Mouse (Mus musculus) lung, postnatal 0 days (tissue): ENCODE results near the gene Amacr. TPM values are rescaled to one million over a fixed set of nuclear protein-coding genes. Genes with fewer than 3 reads are reported as not detected.
"Not testable (repeated sequence)": the region's sequence is repeated elsewhere in the genome, so short reads cannot be mapped to it uniquely, and the experiment has no call there.

Experiments
- ATAC-seq: fragments of 200-750 bp; cut with Nextera tagmentation; 2 replicates; pipeline ENCODE4 v1.8.0; 2017; ENCODE audit warnings: moderate library complexity
- DNase-seq: peaks from one replicate; pipeline ENCODE4 v3.0.0-alpha.2; 2016; ENCODE audit warnings: low spot score
- H3K27ac ChIP-seq: fragments of 300-500 bp; sonication (generic); 2 replicates; pipeline ENCODE4 v1.5.1; 2014; ENCODE audit warnings: antibody characterized with exemption, mild to moderate bottlenecking, low read length, mixed read lengths
- H3K27me3 ChIP-seq: fragments of 300-500 bp; sonication (generic); replicated peaks from 2 replicates; pipeline ENCODE4 v1.6.1; 2014; ENCODE audit warnings: low read length, mixed read lengths; ENCODE audit not compliant: insufficient read depth
- H3K36me3 ChIP-seq: fragments of 300-500 bp; sonication (generic); 2 replicates; pipeline ENCODE4 v1.6.1; 2014; ENCODE audit warnings: low read length, mixed read lengths; ENCODE audit not compliant: insufficient read depth
- H3K4me1 ChIP-seq: fragments of 300-500 bp; sonication (generic); 2 replicates; pipeline ENCODE4 v1.6.1; 2014; ENCODE audit warnings: antibody characterized with exemption, low read depth, low read length, mixed read lengths; ENCODE audit not compliant: insufficient read depth
- H3K4me2 ChIP-seq: fragments of 300-500 bp; sonication (generic); replicated peaks from 2 replicates; pipeline ENCODE4 v1.6.1; 2014; ENCODE audit warnings: low read depth, mild to moderate bottlenecking, low read length, moderate library complexity, mixed read lengths
- H3K4me3 ChIP-seq: fragments of 300-500 bp; sonication (generic); 2 replicates; pipeline ENCODE4 v1.5.1; 2014; ENCODE audit warnings: low read depth, low read length
- H3K9ac ChIP-seq: fragments of 300-500 bp; sonication (generic); replicated peaks from 2 replicates; pipeline ENCODE4 v1.6.1; 2014; ENCODE audit warnings: low read depth, mild to moderate bottlenecking
- H3K9me3 ChIP-seq: fragments of 300-500 bp; sonication (generic); 2 replicates; pipeline ENCODE4 v1.6.1; 2016; ENCODE audit warnings: low read length, mixed read lengths
- CTCF ChIP-seq: IDR thresholded peaks from 2 replicates; pipeline ENCODE4 v1.5.1; 2016; ENCODE audit warnings: antibody characterized with exemption, mild to moderate bottlenecking
- EP300 ChIP-seq: IDR thresholded peaks from 2 replicates; pipeline ENCODE4 v1.6.1; 2016; ENCODE audit warnings: antibody characterized with exemption, mild to moderate bottlenecking, control low read depth
- WGBS: fragments of 180-500 bp; shearing (Covaris S2); extraction: QIAGEN DNeasy Blood & Tissue Kit; methylation state at CpG from one replicate; pipeline ENCODE4 v1.1.7; 2014; 5-methylcytosine and 5-hydroxymethylcytosine counted together
- polyA plus RNA-seq: library from polyadenylated mRNA; unstranded; fragments of >200 nt; fragmentation: Nextera tagmentation; extraction: Ambion mirVana; gene quantifications from 2 replicates; pipeline ENCODE4 v1.2.1, GENCODE M21; 2015

The Amacr gene
- polyA plus RNA-seq, 1 experiment from 2014 or later = 11.0 TPM

DNA sequence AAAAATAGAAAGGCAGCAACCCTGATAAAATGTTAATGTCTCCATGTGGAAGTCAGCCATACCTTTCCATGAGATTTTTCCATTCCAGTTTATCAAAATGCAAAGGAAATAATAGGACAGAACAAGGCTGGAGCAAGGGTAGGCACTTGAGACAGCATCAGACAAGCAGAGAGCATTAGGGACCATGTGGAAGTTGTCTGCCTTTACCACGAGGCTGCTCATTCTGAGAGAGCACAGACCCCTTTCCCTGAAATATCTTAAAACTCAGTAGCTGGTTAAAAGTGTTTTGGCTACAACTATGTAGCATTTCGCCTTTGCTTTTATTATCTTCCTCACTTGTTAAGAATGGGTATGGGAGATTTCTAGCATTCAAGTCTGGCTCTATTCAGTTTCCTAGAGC lies 844 bp upstream of the Amacr start:
- no peak overlapping the region for H3K9ac ChIP-seq
- no peak overlapping the region for H3K27ac ChIP-seq
- no peak overlapping the region; the same call in 1 of the 2 replicates for H3K4me2 ChIP-seq
- no peaks in the 10 kb centered on the region for H3K36me3 ChIP-seq
- ATAC-seq (no peak), DNase-seq (no peak)
- WGBS = 54% methylated on average over 2 of the region's 2 CpGs
- H3K9me3 ChIP-seq = no peaks in the 10 kb centered on the region
- no peaks in the 10 kb centered on the region; the same call in 1 of the 2 replicates for H3K4me1 ChIP-seq
- TF ChIP-seq EP300 (no peak), CTCF (no peak)
- no peaks in the 10 kb centered on the region for H3K27me3 ChIP-seq
- H3K4me3 ChIP-seq = no peak overlapping the region

GRCm38 (mm10) chr15:10982064-10982435 lies 494 bp downstream of the Amacr start:
- TF ChIP-seq CTCF = no peak
- no peak for TF ChIP-seq EP300
- peak overlapping the region; percentile 55 for H3K4me2 ChIP-seq
- H3K27ac ChIP-seq = no peak overlapping the region
- H3K36me3 ChIP-seq = no peaks in the 10 kb centered on the region
- no peaks in the 10 kb centered on the region; the same call in 1 of the 2 replicates for H3K4me1 ChIP-seq
- no peak for ATAC-seq
- 5% methylated on average over 6 of the region's 6 CpGs for WGBS
- H3K9ac ChIP-seq = peak overlapping the region; percentile 62; the same call in 1 of the 2 replicates
- DNase-seq = no peak
- no peaks in the 10 kb centered on the region for H3K27me3 ChIP-seq
- no peaks in the 10 kb centered on the region for H3K9me3 ChIP-seq
- H3K4me3 ChIP-seq = peak overlapping the region; percentile 77

- WGBS = 85% methylated on average over 6 of the region's 6 CpGs
- ATAC-seq = no peak
Measured at GRCm38 (mm10) chr15:10985756-10986155, 4.2 kb downstream of the Amacr start.

DNA sequence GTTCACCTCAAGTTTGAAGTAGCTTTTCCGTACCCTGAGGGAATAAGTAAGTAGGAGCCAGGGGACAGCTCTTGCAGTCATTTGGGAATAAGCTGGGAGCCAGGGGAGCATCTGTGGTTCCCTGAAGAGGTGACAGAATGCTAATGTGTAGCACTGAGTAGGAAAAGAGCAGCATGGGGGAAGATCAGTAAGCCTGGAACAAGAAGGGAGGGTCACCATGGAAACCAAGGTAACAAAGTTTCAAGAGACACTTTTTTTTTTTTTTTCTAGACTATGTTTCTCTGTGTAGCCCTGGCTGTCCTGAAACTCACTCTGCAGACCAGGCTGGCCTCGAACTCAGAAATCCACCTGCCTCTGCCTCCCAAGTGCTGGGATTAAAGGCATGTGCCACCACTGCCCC lies 4.9 kb downstream of the Amacr start:
- not testable (repeated sequence) for H3K27ac ChIP-seq, H3K4me1 ChIP-seq, H3K36me3 ChIP-seq, ATAC-seq, H3K4me2 ChIP-seq, DNase-seq, H3K9ac ChIP-seq, H3K27me3 ChIP-seq, H3K4me3 ChIP-seq, H3K9me3 ChIP-seq
- WGBS = 91% methylated on average over 2 of the region's 2 CpGs

More at GRCm38 (mm10) chr15:10985756-10986155, 4.2 kb downstream of the Amacr start:
- Histone ChIP-seq H3K36me3 (no peaks in the 10 kb centered on the region), H3K4me2 (no peak overlapping the region), H3K4me1 (no peaks in the 10 kb centered on the region; the same call in 1 of the 2 replicates), H3K27me3 (no peaks in the 10 kb centered on the region), H3K9ac (no peak overlapping the region), H3K27ac (no peak overlapping the region), H3K9me3 (no peaks in the 10 kb centered on the region), H3K4me3 (no peak overlapping the region)
- no peak for DNase-seq
- TF ChIP-seq EP300 (no peak), CTCF (no peak)

- 37% methylated on average over 2 of the region's 2 CpGs for WGBS
- H3K27ac ChIP-seq = no peak overlapping the region
- DNase-seq = peak; percentile 16
Measured at GRCm38 (mm10) chr15:10990411-10990810, 8.9 kb downstream of the Amacr start.

GRCm38 (mm10) chr15:10991566-10991965 lies 10.0 kb downstream of the Amacr start:
- Histone ChIP-seq H3K4me3 (no peak overlapping the region), H3K9me3 (no peaks in the 10 kb centered on the region), H3K27ac (no peak overlapping the region), H3K4me2 (no peak overlapping the region), H3K4me1 (no peaks in the 10 kb centered on the region), H3K36me3 (no peaks in the 10 kb centered on the region), H3K27me3 (no peaks in the 10 kb centered on the region), H3K9ac (no peak overlapping the region)
- peak; percentile 28; the same call in 1 of the 2 replicates for TF ChIP-seq CTCF
- TF ChIP-seq EP300 = no peak
- DNase-seq (no peak), ATAC-seq (no peak)
- WGBS = 64% methylated on average over 1 of the region's 1 CpGs

More at GRCm38 (mm10) chr15:10990411-10990810, 8.9 kb downstream of the Amacr start:
- TF ChIP-seq CTCF (peak; percentile 11; the same call in 1 of the 2 replicates), EP300 (no peak)
- Histone ChIP-seq H3K27me3 (no peaks in the 10 kb centered on the region), H3K9ac (no peak overlapping the region), H3K36me3 (no peaks in the 10 kb centered on the region), H3K4me1 (no peaks in the 10 kb centered on the region), H3K9me3 (no peaks in the 10 kb centered on the region), H3K4me2 (no peak overlapping the region), H3K4me3 (no peak overlapping the region)
- ATAC-seq = peak; percentile 55

GRCm38 (mm10) chr15:10999832-11000231 lies 18.3 kb downstream of the Amacr start:
- Histone ChIP-seq H3K36me3 (no peaks in the 10 kb centered on the region), H3K27me3 (no peaks in the 10 kb centered on the region), H3K9ac (no peak overlapping the region), H3K4me3 (no peak overlapping the region), H3K4me2 (no peak overlapping the region), H3K9me3 (no peaks in the 10 kb centered on the region), H3K27ac (no peak overlapping the region), H3K4me1 (no peaks in the 10 kb centered on the region)
- DNase-seq = no peak
- ATAC-seq = no peak
- TF ChIP-seq CTCF = no peak
- TF ChIP-seq EP300 = no peak
- 38% methylated on average over 5 of the region's 5 CpGs for WGBS
